Mouse (Mus musculus) forebrain, embryonic 15.5 days (tissue): ENCODE results near the gene Anapc15. TPM values are rescaled to one million over a fixed set of nuclear protein-coding genes. Genes with fewer than 3 reads are reported as not detected.

ENCODE experiments used
- ATAC-seq: fragments of 200-750 bp; cut with Nextera tagmentation; replicated peaks from 2 replicates; pipeline ENCODE4 v1.8.0; 2017; ENCODE audit warnings: mild to moderate bottlenecking, moderate TSS enrichment, moderate library complexity
- H3K27ac ChIP-seq: fragments of 300-500 bp; sonication (generic); replicated peaks from 2 replicates; pipeline ENCODE4 v1.5.1; 2015; ENCODE audit warnings: mild to moderate bottlenecking, inconsistent platforms
- H3K27me3 ChIP-seq: fragments of 300-500 bp; sonication (generic); 2 replicates; pipeline ENCODE4 v1.6.1; 2015; ENCODE audit warnings: inconsistent platforms
- H3K36me3 ChIP-seq: fragments of 300-500 bp; sonication (generic); 2 replicates; pipeline ENCODE4 v1.6.1; 2015; ENCODE audit warnings: mild to moderate bottlenecking, inconsistent platforms
- H3K4me1 ChIP-seq: fragments of 300-500 bp; sonication (generic); 2 replicates; pipeline ENCODE4 v1.6.1; 2015; ENCODE audit warnings: inconsistent platforms
- H3K4me2 ChIP-seq: fragments of 300-500 bp; sonication (generic); replicated peaks from 2 replicates; pipeline ENCODE4 v1.6.1; 2015; ENCODE audit warnings: mild to moderate bottlenecking, inconsistent platforms
- H3K4me3 ChIP-seq: fragments of 300-500 bp; sonication (generic); 2 replicates; pipeline ENCODE4 v1.5.1; 2015; ENCODE audit warnings: mild to moderate bottlenecking, inconsistent platforms
- H3K9ac ChIP-seq: fragments of 300-500 bp; sonication (generic); replicated peaks from 2 replicates; pipeline ENCODE4 v1.6.1; 2015; ENCODE audit warnings: mild to moderate bottlenecking, inconsistent platforms
- H3K9me3 ChIP-seq: fragments of 300-500 bp; sonication (generic); 2 replicates; pipeline ENCODE4 v1.6.1; 2016; ENCODE audit warnings: inconsistent platforms
- WGBS: fragments of 180-500 bp; shearing (Covaris S2); methylation state at CpG from one replicate; pipeline ENCODE4 v1.1.7; 2015; ENCODE audit warnings: mixed read lengths; 5-methylcytosine and 5-hydroxymethylcytosine counted together
- polyA plus RNA-seq: library from polyadenylated mRNA; unstranded; fragments of >200 nt; fragmentation: Nextera tagmentation; extraction: Ambion mirVana; gene quantifications from 2 replicates; pipeline ENCODE4 v1.2.1, GENCODE M21; 2015

Gene Anapc15
- polyA plus RNA-seq: 71.1 and 74.3 TPM in 2 replicates

DNA sequence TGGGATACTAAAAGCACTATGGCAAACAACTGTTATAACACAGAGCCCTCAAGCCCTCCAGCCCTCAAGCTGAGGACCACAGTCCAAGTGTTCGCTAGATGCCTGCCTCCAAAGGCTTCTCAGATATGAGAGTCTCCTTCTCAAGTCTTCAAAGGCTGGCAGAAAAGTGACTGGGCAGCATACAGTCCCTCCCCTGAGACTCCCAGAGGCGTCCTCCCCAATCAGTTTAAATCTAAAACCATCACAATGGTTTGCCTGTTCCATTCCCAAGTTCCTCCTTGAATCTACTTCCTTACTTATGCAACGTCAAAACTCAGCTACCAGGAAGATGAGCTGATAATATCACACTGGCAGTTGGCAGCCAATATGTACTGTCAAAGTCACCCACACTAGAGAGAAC, at the start of gene Anapc15:
Gene Anapc15 (plus strand): TSS at position 301 of the 400 bp plus-strand sequence.
- H3K4me3 ChIP-seq: no peak within 1 kb of the TSS
- H3K4me2 ChIP-seq: no peak within 1 kb of the TSS
- H3K9me3 ChIP-seq: no peaks in the 10 kb centered on the region
- H3K9ac ChIP-seq: no peak within 1 kb of the TSS
- H3K36me3 ChIP-seq: no peaks in the 10 kb centered on the region
- no peaks in the 10 kb centered on the region for H3K27me3 ChIP-seq
- WGBS: 85% methylated on average over 3 of the region's 3 CpGs
- ATAC-seq: no peak
- H3K4me1 ChIP-seq: no peaks in the 10 kb centered on the region
- no peak within 1 kb of the TSS for H3K27ac ChIP-seq

- no peak within 1 kb of the TSS for H3K9ac ChIP-seq
- H3K4me1 ChIP-seq: peaks cover 28% of the 10 kb centered on the region
- 1% methylated on average over 44 of the region's 45 CpGs for WGBS
- H3K4me2 ChIP-seq: peak within 1 kb of the TSS; percentile 41
- peaks cover 62% of the 10 kb centered on the region for H3K27me3 ChIP-seq
- H3K36me3 ChIP-seq: no peaks in the 10 kb centered on the region
- no peak within 1 kb of the TSS for H3K27ac ChIP-seq
- H3K4me3 ChIP-seq: peak within 1 kb of the TSS; percentile 31
- 0 out of 2 replicates have a peak, but pooled peaks have one; percentile 23 for ATAC-seq
- H3K9me3 ChIP-seq: no peaks in the 10 kb centered on the region
Measured at GRCm38 (mm10) chr7:101817861-101818401, 45.6 kb upstream of the Anapc15 start, which contains the start of gene Phox2a. Gene Phox2a (plus strand): TSS chr7:101818313.

DNA sequence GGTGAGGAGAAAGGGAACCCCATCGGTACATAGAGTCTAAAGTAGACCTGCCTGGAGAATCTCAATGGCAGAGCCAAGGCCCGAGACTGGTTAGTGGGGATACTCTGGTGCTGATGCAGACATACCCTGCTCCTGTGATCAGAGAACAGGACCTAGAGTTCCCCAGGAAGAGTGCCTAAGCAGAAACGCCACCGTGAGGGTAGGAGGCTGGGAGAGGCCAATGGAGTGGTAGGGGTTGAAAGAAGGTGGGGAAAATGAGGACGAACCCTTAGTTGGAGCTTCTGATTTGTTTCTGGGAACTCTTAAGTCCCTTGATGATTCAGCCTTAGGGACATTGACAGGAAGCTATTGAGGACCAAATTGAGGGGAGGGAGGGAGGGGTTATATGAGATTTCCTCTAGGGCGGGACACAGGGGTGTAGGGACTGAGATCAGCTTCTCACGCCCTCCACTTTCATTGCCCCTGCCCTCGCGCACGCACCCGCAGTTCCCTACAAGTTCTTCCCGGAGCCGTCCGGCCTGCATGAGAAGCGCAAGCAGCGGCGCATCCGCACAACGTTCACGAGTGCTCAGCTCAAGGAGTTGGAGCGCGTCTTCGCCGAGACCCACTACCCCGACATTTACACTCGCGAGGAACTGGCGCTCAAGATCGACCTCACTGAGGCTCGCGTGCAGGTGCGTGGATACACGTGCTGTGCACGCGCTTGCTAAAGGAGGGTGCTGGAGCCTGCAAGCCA, 43.1 kb upstream of the Anapc15 start:
- WGBS: 3% methylated on average over 35 of the region's 35 CpGs
- H3K4me3 ChIP-seq: peak overlapping the region; percentile 34
- no peak overlapping the region for H3K9ac ChIP-seq
- H3K27ac ChIP-seq: no peak overlapping the region
- peaks cover 64% of the 10 kb centered on the region for H3K27me3 ChIP-seq
- ATAC-seq: no peak
- no peaks in the 10 kb centered on the region for H3K9me3 ChIP-seq
- H3K4me1 ChIP-seq: peaks cover 28% of the 10 kb centered on the region
- no peaks in the 10 kb centered on the region for H3K36me3 ChIP-seq
- peak overlapping the region; percentile 63 for H3K4me2 ChIP-seq

DNA sequence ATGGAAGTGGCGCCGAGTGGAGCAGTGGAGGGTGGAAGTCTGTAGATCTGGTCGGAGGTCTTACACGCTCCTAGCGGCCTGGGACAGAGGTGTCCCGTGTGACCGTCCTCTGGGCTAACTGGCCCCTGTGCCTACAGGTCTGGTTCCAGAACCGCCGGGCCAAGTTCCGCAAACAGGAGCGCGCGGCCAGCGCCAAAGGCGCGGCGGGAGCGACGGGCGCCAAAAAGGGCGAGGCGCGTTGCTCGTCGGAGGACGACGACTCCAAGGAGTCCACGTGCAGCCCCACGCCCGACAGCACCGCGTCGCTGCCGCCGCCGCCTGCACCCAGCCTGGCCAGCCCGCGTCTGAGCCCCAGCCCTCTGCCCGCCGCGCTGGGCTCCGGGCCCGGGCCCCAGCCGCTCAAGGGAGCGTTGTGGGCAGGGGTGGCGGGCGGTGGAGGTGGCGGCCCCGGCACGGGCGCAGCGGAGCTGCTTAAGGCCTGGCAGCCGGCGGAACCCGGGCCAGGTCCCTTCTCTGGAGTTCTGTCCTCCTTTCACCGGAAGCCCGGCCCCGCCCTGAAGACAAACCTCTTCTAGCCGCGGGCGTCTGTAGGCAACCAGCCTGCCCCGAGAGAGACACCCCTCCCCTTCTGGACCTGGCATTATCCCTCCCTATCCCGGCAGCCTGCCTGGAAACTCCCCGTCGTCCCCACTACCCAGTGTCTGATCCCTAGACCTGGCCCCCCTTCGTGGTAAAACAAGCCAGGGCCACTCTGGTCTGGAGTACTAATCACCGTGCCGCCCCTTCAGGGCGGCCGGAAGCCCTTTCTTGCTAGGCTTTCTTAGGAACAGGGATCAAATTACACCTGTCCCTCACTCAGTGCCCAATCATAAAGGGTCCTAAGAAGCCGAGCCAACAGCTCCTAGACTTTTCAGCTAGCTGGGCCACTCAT, 41.7 kb upstream of the Anapc15 start:
- 0 out of 2 replicates have a peak, but pooled peaks cover 3% of the 10 kb centered on the region for H3K36me3 ChIP-seq
- H3K9ac ChIP-seq: peak overlapping the region; percentile 38; the same call in 1 of the 2 replicates
- peaks cover 55% of the 10 kb centered on the region for H3K27me3 ChIP-seq
- no peaks in the 10 kb centered on the region for H3K9me3 ChIP-seq
- ATAC-seq: peak; percentile 63
- H3K4me2 ChIP-seq: peak overlapping the region; percentile 63
- no peak overlapping the region for H3K27ac ChIP-seq
- under 1% methylated on average over 71 of the region's 71 CpGs for WGBS
- peak overlapping the region; percentile 34 for H3K4me3 ChIP-seq
- H3K4me1 ChIP-seq: peaks cover 28% of the 10 kb centered on the region

DNA sequence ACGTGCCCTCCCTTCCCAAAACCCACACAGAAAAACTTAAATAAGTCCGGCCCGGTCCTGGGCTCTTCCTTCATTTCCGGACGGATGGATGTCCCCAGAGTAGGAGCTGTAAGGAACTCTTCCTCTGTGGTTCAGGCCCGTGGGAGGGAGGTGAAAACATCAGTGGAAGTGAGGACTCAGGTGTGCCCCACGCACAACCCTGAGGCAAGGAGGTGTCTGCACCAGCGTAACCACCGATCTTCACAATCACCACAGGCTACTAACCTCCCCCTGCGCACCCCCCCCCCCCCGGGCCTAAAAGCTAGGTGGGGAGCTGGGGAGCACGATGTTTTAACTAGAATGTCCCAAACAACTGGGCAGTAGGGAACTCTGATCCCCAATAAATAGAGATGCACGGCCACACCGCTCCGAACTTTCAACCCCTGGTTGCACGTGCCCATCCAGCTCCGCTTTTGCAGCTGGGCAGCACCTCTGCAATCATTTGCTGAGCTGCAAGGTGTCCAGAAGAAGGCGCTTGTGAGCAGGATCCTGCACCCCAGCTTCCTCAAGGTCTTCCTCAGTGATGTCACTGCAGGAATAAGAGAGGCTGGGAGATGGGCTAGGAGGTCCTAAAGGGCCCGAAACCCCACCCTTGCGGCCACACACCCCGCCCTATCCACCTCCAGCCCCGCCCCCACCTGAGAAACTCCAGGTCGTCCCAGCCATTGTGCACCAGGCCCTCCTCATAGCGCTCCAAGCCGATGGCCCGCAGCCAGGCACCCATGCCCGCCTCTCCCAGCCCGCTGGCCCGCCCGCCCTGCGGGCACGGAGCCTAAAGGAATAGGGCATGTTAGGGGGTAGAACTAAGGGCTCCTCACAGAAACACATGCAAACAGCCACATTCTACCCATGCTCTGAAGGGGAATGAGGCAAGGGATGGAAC, 40.4 kb upstream of the Anapc15 start:
- ATAC-seq: 0 out of 2 replicates have a peak, but pooled peaks have one; percentile 14
- Histone ChIP-seq H3K9me3 (no peaks in the 10 kb centered on the region), H3K9ac (no peak overlapping the region), H3K27me3 (peaks cover 43% of the 10 kb centered on the region), H3K27ac (no peak overlapping the region), H3K4me1 (peaks cover 24% of the 10 kb centered on the region), H3K4me3 (no peak overlapping the region), H3K36me3 (peaks cover 7% of the 10 kb centered on the region; the same call in 1 of the 2 replicates), H3K4me2 (no peak overlapping the region)
- 32% methylated on average over 32 of the region's 32 CpGs for WGBS

GRCm38 (mm10) chr7:101823758-101824630, 39.5 kb upstream of the Anapc15 start:
- Histone ChIP-seq H3K36me3 (peaks cover 11% of the 10 kb centered on the region; the same call in 1 of the 2 replicates), H3K9ac (no peak overlapping the region), H3K9me3 (no peaks in the 10 kb centered on the region), H3K4me3 (no peak overlapping the region), H3K4me2 (no peak overlapping the region), H3K27me3 (peaks cover 34% of the 10 kb centered on the region), H3K4me1 (peaks cover 17% of the 10 kb centered on the region), H3K27ac (no peak overlapping the region)
- ATAC-seq: 0 out of 2 replicates have a peak, but pooled peaks have one; percentile 11
- WGBS: 76% methylated on average over 18 of the region's 18 CpGs

GRCm38 (mm10) chr7:101830373-101830772, 33.1 kb upstream of the Anapc15 start:
- Histone ChIP-seq H3K4me3 (no peak overlapping the region), H3K27ac (no peak overlapping the region), H3K4me2 (no peak overlapping the region), H3K9me3 (no peaks in the 10 kb centered on the region), H3K27me3 (no peaks in the 10 kb centered on the region), H3K4me1 (peaks cover 24% of the 10 kb centered on the region), H3K36me3 (peaks cover 26% of the 10 kb centered on the region), H3K9ac (no peak overlapping the region)
- 100% methylated on average over 3 of the region's 3 CpGs for WGBS
- no peak for ATAC-seq

DNA sequence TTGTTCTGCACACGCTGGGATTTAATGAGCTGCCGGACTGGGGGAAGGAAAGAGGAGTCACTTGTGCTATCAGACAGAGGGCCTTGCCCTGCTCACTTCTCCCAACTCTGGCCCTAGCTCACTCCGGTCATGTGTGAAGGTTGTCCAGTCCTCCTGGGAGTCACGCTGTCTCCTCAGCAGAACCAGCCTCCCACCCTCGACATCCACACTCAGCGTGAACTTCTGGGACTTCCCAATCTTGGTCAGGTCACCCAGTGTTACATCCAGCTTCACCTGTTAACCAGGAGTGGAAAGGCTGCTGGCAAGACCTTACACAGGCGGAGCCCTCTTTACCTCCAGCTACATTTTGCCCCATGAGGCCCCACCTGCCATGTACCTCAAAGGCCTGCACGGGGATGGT, 32.1 kb upstream of the Anapc15 start:
- Histone ChIP-seq H3K4me2 (no peak overlapping the region), H3K4me3 (no peak overlapping the region), H3K27ac (no peak overlapping the region), H3K4me1 (peaks cover 32% of the 10 kb centered on the region), H3K9ac (no peak overlapping the region), H3K36me3 (peaks cover 26% of the 10 kb centered on the region), H3K9me3 (no peaks in the 10 kb centered on the region), H3K27me3 (no peaks in the 10 kb centered on the region)
- 94% methylated on average over 8 of the region's 8 CpGs for WGBS
- ATAC-seq: no peak

GRCm38 (mm10) chr7:101832372-101832771, 31.1 kb upstream of the Anapc15 start:
- Histone ChIP-seq H3K4me3 (no peak overlapping the region), H3K27ac (no peak overlapping the region), H3K27me3 (no peaks in the 10 kb centered on the region), H3K36me3 (peaks cover 23% of the 10 kb centered on the region), H3K9ac (no peak overlapping the region), H3K4me2 (no peak overlapping the region), H3K9me3 (no peaks in the 10 kb centered on the region), H3K4me1 (peaks cover 41% of the 10 kb centered on the region)
- ATAC-seq: no peak
- WGBS: 95% methylated on average over 4 of the region's 4 CpGs

DNA sequence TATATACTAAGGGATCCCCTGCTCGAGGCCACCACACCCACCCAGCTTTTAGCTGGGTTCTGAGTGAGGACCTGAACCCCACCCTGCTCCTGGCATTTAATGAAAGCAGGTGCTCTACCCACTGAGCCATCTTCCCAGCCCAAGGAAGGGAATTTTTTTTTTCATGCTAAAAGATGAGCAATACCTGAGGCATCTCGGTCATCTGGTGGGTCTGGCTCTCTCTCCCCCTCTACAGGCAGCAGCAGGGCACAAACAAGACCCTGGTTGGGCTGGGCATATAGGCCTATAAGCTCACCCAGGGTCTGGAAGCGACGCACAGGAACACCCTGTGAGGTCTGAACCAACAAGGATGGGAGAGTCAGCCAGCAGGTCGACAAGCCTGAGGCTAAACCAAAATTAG, 30.2 kb upstream of the Anapc15 start:
- H3K36me3 ChIP-seq: peaks cover 17% of the 10 kb centered on the region

More for the DNA sequence above, 30.2 kb upstream of the Anapc15 start:
- Histone ChIP-seq H3K4me2 (no peak overlapping the region), H3K27me3 (no peaks in the 10 kb centered on the region), H3K4me3 (no peak overlapping the region), H3K27ac (peak overlapping the region; percentile 81), H3K9ac (no peak overlapping the region), H3K9me3 (no peaks in the 10 kb centered on the region), H3K4me1 (peaks cover 51% of the 10 kb centered on the region)
- 64% methylated on average over 5 of the region's 5 CpGs for WGBS
- ATAC-seq: no peak
